Mouse (Mus musculus) liver, postnatal 0 days (tissue): ENCODE data around the gene Nrxn1. TPM values are rescaled to one million over a fixed set of nuclear protein-coding genes. Genes with fewer than 3 reads are reported as not detected.

Experiments used
- ATAC-seq: fragments of 200-750 bp; cut with Nextera tagmentation; 2 replicates; pipeline ENCODE4 v1.8.0; 2017; ENCODE audit warnings: mild to moderate bottlenecking, moderate library complexity
- DNase-seq: peaks from one replicate; pipeline ENCODE4 v3.0.0-alpha.2; 2016
- H3K27ac ChIP-seq: fragments of 300-500 bp; sonication (generic); 2 replicates; pipeline ENCODE4 v1.5.1; 2014; ENCODE audit warnings: antibody characterized with exemption, moderate library complexity, mild to moderate bottlenecking, low read depth
- H3K27me3 ChIP-seq: fragments of 300-500 bp; sonication (generic); 2 replicates; pipeline ENCODE4 v1.6.1; 2014; ENCODE audit warnings: low read length, control low read depth, mixed read lengths; ENCODE audit not compliant: insufficient read depth
- H3K36me3 ChIP-seq: fragments of 300-500 bp; sonication (generic); replicated peaks from 2 replicates; pipeline ENCODE4 v1.6.1; 2014; ENCODE audit warnings: mild to moderate bottlenecking, control low read depth, low read length, moderate library complexity, mixed read lengths; ENCODE audit not compliant: insufficient read depth
- H3K4me1 ChIP-seq: fragments of 300-500 bp; sonication (generic); 2 replicates; pipeline ENCODE4 v1.6.1; 2014; ENCODE audit warnings: antibody characterized with exemption, mild to moderate bottlenecking, control low read depth; ENCODE audit not compliant: insufficient read depth
- H3K4me2 ChIP-seq: fragments of 300-500 bp; sonication (generic); 2 replicates; pipeline ENCODE4 v1.6.1; 2014; ENCODE audit warnings: low read depth, mild to moderate bottlenecking, low read length, moderate library complexity, mixed read lengths
- H3K4me3 ChIP-seq: fragments of 300-500 bp; sonication (generic); 2 replicates; pipeline ENCODE4 v1.5.1; 2014; ENCODE audit warnings: low read depth, low read length
- H3K9ac ChIP-seq: fragments of 300-500 bp; sonication (generic); replicated peaks from 2 replicates; pipeline ENCODE4 v1.6.1; 2014; ENCODE audit warnings: mild to moderate bottlenecking, moderate library complexity
- H3K9me3 ChIP-seq: fragments of 300-500 bp; sonication (generic); 2 replicates; pipeline ENCODE4 v1.6.1; 2016; ENCODE audit warnings: mild to moderate bottlenecking, control low read depth, low read length, mixed read lengths
- CTCF ChIP-seq: sonication (generic); IDR thresholded peaks from 2 replicates; pipeline ENCODE4 v1.5.1; 2016; ENCODE audit warnings: antibody characterized with exemption, low read depth
- EP300 ChIP-seq: IDR thresholded peaks from 2 replicates; pipeline ENCODE4 v1.6.1; 2016; ENCODE audit warnings: antibody characterized with exemption, low read depth, mild to moderate bottlenecking
- WGBS: fragments of 180-500 bp; shearing (Covaris S2); extraction: QIAGEN DNeasy Blood & Tissue Kit; methylation state at CpG from one replicate; pipeline ENCODE4 v1.1.7; 2014; ENCODE audit not compliant: insufficient replicate concordance; 5-methylcytosine and 5-hydroxymethylcytosine counted together
- polyA plus RNA-seq: library from polyadenylated mRNA; unstranded; fragments of >200 nt; fragmentation: Nextera tagmentation; extraction: Ambion mirVana; gene quantifications from 2 replicates; pipeline ENCODE4 v1.2.1, GENCODE M21; 2015

Nrxn1 gene
- polyA plus RNA-seq, 1 experiment from 2014 or later = 0.41 TPM

DNA sequence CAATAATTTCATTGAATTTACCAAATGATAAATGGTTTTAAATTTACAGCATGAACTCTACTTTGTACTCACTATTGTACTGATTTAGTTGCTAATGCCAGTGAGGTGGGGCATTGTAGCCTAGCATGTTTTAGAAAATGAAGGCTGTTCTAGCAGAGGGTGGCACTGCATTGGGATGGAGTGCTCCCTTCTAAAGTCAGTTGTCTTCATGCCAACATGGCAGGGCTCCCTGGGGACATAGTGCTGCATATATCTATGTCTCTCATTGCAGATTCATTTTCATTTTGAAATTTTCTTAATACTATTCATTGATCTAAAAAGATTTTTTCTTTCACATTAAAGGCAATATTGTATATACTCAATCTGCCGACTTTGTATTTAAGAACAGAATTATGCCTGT, 700.1 kb downstream of the Nrxn1 start:
- no peak overlapping the region for H3K9ac ChIP-seq
- WGBS = 73% methylated on average over 1 of the region's 1 CpGs
- no peak for ATAC-seq
- H3K9me3 ChIP-seq = no peaks in the 10 kb centered on the region
- H3K4me3 ChIP-seq = no peak overlapping the region
- TF ChIP-seq CTCF (no peak), EP300 (no peak)
- no peak overlapping the region for H3K4me2 ChIP-seq
- H3K36me3 ChIP-seq = no peaks in the 10 kb centered on the region
- no peak overlapping the region for H3K27ac ChIP-seq
- H3K4me1 ChIP-seq = no peaks in the 10 kb centered on the region
- no peak for DNase-seq
- no peaks in the 10 kb centered on the region for H3K27me3 ChIP-seq

DNA sequence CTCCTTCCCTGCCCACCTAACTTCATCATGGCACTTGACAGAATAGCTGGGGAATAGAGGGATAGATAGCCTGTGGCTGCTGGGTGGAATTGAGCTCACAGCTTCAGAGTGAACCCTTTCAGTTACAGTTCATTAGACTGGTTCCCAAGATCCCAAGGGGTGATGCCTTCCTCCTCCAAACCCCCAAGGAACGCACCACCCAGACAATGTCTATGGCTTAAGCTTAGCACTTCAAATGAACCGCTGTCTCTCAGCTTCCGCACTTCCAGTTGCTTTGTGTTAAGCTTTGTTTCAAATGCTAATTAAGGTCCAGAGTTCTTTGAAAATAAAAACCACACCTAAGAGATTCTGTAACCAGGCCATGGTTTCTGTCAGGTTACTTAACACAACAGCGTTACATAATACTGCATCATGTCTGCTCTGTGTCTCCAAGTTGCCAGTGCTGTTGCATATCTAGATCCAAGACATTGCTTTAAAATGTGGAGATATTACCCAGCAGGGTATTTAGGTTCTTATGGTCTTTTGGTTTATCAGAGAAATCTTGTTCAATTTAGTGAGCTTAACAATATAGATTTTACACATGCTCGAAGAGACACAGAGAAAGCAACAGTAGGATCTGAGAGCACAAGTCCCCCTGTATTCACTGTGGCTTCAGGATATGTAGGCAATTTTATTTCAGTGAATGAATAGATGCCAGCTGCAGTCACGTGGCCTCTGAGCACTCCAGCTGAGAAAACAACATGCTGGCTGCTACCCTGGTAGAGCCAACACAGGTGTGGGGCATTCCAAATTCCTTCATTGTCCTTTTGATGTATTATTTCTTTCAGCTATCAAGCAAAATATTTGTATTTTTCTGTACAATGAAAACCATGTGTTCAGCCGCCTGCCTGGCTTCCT, 702.3 kb downstream of the Nrxn1 start:
- Histone ChIP-seq H3K36me3 (no peaks in the 10 kb centered on the region), H3K27ac (no peak overlapping the region), H3K27me3 (no peaks in the 10 kb centered on the region), H3K4me1 (no peaks in the 10 kb centered on the region), H3K9me3 (no peaks in the 10 kb centered on the region), H3K4me3 (no peak overlapping the region), H3K4me2 (no peak overlapping the region), H3K9ac (no peak overlapping the region)
- DNase-seq = no peak
- no peak for ATAC-seq
- no peak for TF ChIP-seq EP300
- 59% methylated on average over 7 of the region's 7 CpGs for WGBS

DNA sequence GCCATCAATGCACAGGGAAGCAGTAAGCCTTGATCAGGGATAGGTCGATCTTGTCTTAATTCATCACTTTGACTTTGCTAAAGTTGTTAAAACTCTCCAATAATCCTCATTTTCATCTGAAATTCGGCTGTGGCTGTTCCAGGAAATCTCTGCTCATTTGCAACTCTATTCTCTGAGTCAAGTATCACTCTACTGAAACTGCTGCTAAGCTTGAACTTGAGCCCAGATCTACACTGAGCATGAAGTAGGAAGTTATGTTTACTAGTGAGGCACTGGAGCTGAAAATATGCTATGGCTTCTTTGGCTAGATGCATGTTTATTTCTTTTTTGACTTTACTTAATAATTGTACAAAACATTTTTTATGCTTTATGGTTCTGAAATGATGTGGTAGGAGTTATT, 708.0 kb downstream of the Nrxn1 start:
- TF ChIP-seq CTCF (no peak), EP300 (no peak)
- H3K27me3 ChIP-seq = no peaks in the 10 kb centered on the region
- no peak overlapping the region for H3K4me2 ChIP-seq
- no peaks in the 10 kb centered on the region for H3K4me1 ChIP-seq
- ATAC-seq (no peak), DNase-seq (no peak)
- H3K9me3 ChIP-seq = no peaks in the 10 kb centered on the region
- H3K36me3 ChIP-seq = no peaks in the 10 kb centered on the region
- WGBS = 52% methylated on average over 2 of the region's 2 CpGs
- no peak overlapping the region for H3K4me3 ChIP-seq
- H3K27ac ChIP-seq = no peak overlapping the region
- no peak overlapping the region for H3K9ac ChIP-seq

DNA sequence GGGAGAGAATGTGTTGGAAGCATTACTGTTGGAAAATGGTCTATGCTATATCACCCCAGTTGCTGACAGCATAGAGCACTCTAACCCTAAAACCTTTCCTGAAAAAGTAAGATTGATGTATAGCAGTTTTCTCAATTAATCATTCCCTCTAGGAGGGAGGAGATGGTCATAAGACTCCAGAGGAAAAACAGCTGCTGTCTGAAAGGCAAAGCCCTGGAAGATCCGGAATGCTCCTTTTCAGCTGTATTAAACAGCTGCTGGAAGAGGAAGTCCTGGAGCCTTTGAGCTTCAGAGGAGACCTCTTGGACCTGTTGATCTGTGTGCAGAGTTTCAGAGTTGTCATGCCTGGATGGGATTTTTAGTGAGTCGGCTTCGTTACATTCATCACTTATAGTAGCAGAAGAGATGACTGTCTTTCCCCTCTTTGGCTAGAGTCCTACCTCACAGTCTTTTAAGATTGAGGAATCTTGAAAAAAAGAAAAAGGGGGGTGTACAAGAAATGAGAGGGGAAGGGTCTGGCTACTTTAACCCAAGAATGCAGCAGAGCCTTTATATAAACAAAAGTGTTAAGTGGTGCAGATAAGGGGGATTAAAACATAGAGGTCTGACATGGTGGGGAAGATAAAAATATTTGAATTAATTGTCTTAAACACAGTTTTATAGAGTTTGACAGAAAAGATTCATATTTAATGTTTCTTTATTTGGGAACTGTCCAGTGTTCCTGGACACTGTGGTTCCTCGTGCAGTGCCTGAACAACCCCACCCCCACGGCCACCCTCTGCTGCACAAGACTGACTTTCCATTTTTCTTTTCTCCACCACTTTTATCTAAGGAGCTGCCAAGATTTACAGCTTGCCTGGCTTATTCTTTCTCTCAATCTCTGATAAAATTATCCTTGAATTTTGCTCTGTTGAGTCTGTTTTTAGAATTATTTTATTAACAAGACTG, 710.1 kb downstream of the Nrxn1 start:
- no peak for ATAC-seq
- WGBS = 61% methylated on average over 5 of the region's 5 CpGs
- Histone ChIP-seq H3K4me1 (no peaks in the 10 kb centered on the region), H3K27me3 (no peaks in the 10 kb centered on the region), H3K4me2 (no peak overlapping the region), H3K4me3 (no peak overlapping the region), H3K36me3 (no peaks in the 10 kb centered on the region), H3K9ac (no peak overlapping the region), H3K27ac (no peak overlapping the region), H3K9me3 (no peaks in the 10 kb centered on the region)
- no peak for TF ChIP-seq EP300
- no peak for TF ChIP-seq CTCF
- no peak for DNase-seq

DNA sequence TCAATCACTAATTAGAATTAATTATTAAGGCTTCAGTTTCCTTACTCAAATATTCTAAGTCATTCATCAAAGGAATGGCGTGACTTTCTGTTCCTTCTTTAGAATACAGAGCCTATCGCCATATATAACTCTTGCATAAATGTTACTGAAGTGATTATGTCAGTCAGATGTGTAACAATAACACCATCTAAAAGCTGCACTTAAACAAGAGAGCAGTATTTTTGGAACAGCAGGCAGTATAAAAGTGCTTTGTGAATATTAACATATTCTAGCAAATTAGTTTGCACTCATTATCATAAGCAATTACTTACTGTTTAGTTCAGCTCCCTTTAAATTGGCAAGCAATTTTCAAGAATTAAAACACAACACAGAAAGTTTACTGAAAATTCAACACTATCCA, 716.3 kb downstream of the Nrxn1 start:
- no peak for TF ChIP-seq EP300
- TF ChIP-seq CTCF = no peak
- Histone ChIP-seq H3K27me3 (no peaks in the 10 kb centered on the region), H3K4me2 (no peak overlapping the region), H3K27ac (no peak overlapping the region), H3K4me3 (no peak overlapping the region), H3K4me1 (no peaks in the 10 kb centered on the region), H3K9me3 (no peaks in the 10 kb centered on the region), H3K9ac (no peak overlapping the region), H3K36me3 (no peaks in the 10 kb centered on the region)
- ATAC-seq (no peak), DNase-seq (no peak)
- 85% methylated on average over 2 of the region's 2 CpGs for WGBS

DNA sequence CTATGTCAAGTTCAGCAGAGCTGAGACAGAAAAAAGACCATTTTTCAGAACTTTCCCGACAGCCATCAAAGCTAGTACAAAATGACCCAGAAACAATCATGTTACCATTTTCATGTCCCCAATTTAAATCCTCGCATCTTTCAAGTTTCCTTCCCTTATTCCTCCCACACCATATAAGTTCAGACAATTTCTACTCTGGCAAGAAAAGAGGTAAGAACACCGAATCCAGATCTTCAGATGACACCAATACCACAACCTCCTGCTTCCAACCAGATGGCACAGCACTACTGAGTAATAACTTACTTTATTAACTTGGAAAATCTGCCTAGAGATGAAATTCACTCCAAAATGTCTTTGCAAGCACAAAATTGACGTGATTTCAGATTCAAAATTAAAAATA, 730.7 kb downstream of the Nrxn1 start:
- Histone ChIP-seq H3K4me3 (no peak overlapping the region), H3K4me1 (no peaks in the 10 kb centered on the region), H3K27ac (no peak overlapping the region), H3K36me3 (no peaks in the 10 kb centered on the region), H3K9ac (no peak overlapping the region), H3K9me3 (no peaks in the 10 kb centered on the region), H3K4me2 (no peak overlapping the region), H3K27me3 (no peaks in the 10 kb centered on the region)
- TF ChIP-seq CTCF (no peak), EP300 (no peak)
- ATAC-seq (no peak), DNase-seq (no peak)
- WGBS = 73% methylated on average over 4 of the region's 4 CpGs
